Mouse (Mus musculus) heart, embryonic 10.5 days (tissue): ENCODE results near the gene Zfyve21. TPM values are rescaled to one million over a fixed set of nuclear protein-coding genes. Genes with fewer than 3 reads are reported as not detected.

Experiments used
- DNase-seq: peaks from one replicate; pipeline ENCODE4 v3.0.0-alpha.2; 2017; ENCODE audit warnings: low spot score
- H3K27ac ChIP-seq: fragments of 300-500 bp; sonication (generic); 2 replicates; pipeline ENCODE4 v1.5.1; 2016; ENCODE audit warnings: mild to moderate bottlenecking
- H3K27me3 ChIP-seq: fragments of 300-500 bp; sonication (generic); 2 replicates; pipeline ENCODE4 v1.6.1; 2016; ENCODE audit warnings: mild to moderate bottlenecking; ENCODE audit not compliant: poor library complexity, insufficient read depth, severe bottlenecking
- H3K36me3 ChIP-seq: fragments of 300-500 bp; sonication (generic); 2 replicates; pipeline ENCODE4 v1.6.1; 2016; ENCODE audit warnings: mild to moderate bottlenecking, moderate library complexity
- H3K4me1 ChIP-seq: fragments of 300-500 bp; sonication (generic); 2 replicates; pipeline ENCODE4 v1.6.1; 2016; ENCODE audit warnings: mild to moderate bottlenecking
- H3K4me3 ChIP-seq: fragments of 300-500 bp; sonication (generic); 2 replicates; pipeline ENCODE4 v1.5.1; 2016; ENCODE audit warnings: mild to moderate bottlenecking, moderate library complexity
- H3K9me3 ChIP-seq: fragments of 300-500 bp; sonication (generic); 2 replicates; pipeline ENCODE4 v1.6.1; 2016; ENCODE audit warnings: mild to moderate bottlenecking, moderate library complexity
- WGBS: fragments of 180-500 bp; shearing (Covaris S2); methylation state at CpG from one replicate; pipeline ENCODE4 v1.1.7; 2016; 5-methylcytosine and 5-hydroxymethylcytosine counted together
- polyA plus RNA-seq: library from polyadenylated mRNA; unstranded; fragments of >200 nt; fragmentation: Nextera tagmentation; extraction: Ambion mirVana; gene quantifications from 2 replicates; pipeline ENCODE4 v1.2.1, GENCODE M21; 2016

Gene Zfyve21
- polyA plus RNA-seq, 1 experiment from 2014 or later = 109 TPM

DNA sequence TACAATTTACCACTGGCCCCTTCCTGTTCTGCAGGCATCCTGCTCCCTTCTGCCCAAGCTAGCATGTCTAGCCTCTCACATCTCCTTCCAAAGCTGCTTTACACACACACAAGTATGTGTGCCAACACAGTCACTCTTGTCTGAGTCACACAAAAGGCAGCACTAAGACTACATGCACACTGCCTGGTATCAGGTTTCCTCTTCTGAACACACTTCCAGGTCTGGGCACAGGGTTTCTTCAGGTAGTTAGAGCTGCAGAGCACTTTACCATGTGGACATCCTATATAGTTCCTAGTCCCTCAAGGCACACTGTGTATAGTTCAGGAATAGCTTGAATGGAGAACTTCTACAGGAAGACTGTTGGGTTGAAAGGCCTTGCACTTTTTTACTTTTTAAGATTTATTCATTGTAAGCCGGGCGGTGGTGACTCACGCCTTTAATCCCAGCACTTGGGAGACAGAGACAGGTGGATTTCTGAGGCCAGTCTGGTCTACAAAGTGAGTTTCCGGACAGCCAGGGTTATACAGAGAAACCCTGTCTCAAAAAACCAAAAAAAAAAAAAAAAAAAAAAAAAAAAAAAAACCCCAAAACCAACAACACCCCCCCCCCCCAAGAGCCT is 50.3 kb downstream of the Zfyve21 start:
- Histone ChIP-seq H3K4me3 (no peak overlapping the region), H3K27me3 (no peaks in the 10 kb centered on the region), H3K27ac (no peak overlapping the region), H3K9me3 (no peaks in the 10 kb centered on the region), H3K36me3 (peaks cover 39% of the 10 kb centered on the region; the same call in 1 of the 2 replicates), H3K4me1 (no peaks in the 10 kb centered on the region)
- DNase-seq = no peak
- 93% methylated on average over 4 of the region's 4 CpGs for WGBS

DNA sequence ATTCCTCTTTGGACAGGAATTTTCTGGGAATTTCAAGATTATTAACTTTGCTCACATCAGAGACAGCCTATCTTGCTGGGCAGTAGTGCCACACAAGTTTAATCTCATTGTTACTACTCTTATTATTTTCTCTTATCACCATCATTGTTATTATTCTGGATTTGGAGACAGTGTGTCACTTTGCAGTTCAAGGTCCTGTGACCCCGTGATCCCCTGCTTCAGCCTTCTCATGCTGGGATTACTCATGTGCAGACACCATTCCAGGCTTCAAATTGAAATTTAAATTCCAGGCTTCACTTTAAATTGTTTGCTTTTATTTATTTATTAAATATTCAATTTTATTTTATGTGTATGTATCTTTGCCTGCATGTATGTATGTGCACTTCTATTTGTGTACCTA is 55.8 kb downstream of the Zfyve21 start:
- peak; percentile 24 for DNase-seq
- Histone ChIP-seq H3K36me3 (peaks cover 34% of the 10 kb centered on the region), H3K27me3 (no peaks in the 10 kb centered on the region), H3K4me1 (0 out of 2 replicates have a peak, but pooled peaks cover 2% of the 10 kb centered on the region), H3K4me3 (no peak overlapping the region), H3K9me3 (no peaks in the 10 kb centered on the region), H3K27ac (no peak overlapping the region)
- 74% methylated on average over 1 of the region's 1 CpGs for WGBS

DNA sequence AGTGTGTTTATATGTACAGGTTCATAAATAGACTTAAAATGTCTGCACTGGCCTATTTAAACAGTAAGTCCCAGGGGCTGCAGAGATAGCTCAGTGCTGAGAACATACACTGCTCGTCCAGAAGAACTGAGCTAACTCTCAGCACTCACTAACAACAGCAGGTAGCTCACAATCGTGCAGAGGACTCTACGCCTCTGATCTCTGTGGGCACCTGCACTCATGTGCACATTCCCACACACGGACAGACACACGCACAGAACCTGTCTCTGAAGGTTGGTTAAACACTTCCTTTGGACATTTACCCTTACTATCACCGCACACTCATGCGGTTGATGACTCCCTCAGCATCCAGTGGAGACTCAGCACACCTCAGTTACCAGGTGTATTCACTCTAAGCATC is 56.8 kb downstream of the Zfyve21 start:
- H3K27ac ChIP-seq = no peak overlapping the region
- H3K27me3 ChIP-seq = no peaks in the 10 kb centered on the region
- H3K4me1 ChIP-seq = peaks cover 4% of the 10 kb centered on the region; the same call in 1 of the 2 replicates
- DNase-seq = peak; percentile 56
- H3K36me3 ChIP-seq = peaks cover 34% of the 10 kb centered on the region
- 90% methylated on average over 7 of the region's 7 CpGs for WGBS
- no peak overlapping the region for H3K4me3 ChIP-seq
- no peaks in the 10 kb centered on the region for H3K9me3 ChIP-seq

DNA sequence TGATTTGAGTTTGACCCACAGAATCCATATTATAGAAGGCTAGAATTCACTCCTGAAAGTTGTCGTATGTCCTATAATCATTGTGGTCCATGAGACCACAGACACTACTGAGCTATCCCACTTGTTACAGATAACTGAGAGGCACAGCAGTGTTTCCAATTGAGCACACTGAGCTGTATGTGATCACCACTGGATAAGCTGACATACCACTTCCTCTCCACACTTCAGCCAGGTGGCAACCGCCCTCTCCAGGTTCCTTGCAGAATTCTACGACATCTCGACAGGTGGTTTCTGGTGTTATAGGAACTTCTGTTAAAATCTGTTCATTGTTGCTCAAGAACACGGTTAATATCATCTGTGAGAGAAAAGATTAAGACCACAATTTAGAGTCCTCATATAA is 58.1 kb downstream of the Zfyve21 start:
- peak; percentile 47 for DNase-seq
- WGBS = 83% methylated on average over 5 of the region's 5 CpGs
- H3K4me1 ChIP-seq = peaks cover 5% of the 10 kb centered on the region; the same call in 1 of the 2 replicates
- H3K27ac ChIP-seq = no peak overlapping the region
- no peaks in the 10 kb centered on the region for H3K27me3 ChIP-seq
- no peaks in the 10 kb centered on the region for H3K9me3 ChIP-seq
- H3K36me3 ChIP-seq = peaks cover 23% of the 10 kb centered on the region
- no peak overlapping the region for H3K4me3 ChIP-seq

DNA sequence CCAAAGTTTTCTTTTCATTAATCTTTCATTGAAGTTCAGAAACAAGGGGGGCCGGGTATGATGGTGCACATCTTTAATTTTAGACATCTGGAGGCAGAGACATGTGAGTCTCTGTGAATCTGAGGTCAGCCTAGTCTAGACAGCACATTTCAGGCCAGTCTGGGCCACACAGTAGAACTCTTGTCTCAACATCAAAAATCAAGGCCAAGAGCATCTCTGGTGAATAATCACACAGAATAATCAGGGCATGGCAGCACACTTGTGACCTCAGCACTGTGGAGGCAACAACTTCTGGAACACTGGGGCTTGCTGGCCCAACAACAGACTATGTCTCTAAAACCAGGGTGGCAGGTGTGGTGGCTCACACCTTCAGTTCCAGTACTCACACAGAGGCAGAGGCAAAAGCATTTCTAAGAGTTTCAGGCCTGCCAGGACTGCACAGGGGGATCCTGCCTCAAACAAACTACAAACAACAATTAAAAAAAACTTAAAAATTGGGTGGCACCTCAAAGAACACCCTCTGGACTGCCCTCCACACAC is 60.7 kb downstream of the Zfyve21 start:
- H3K27me3 ChIP-seq = no peaks in the 10 kb centered on the region
- WGBS = 82% methylated on average over 1 of the region's 1 CpGs
- peaks cover 5% of the 10 kb centered on the region for H3K4me1 ChIP-seq
- DNase-seq = peak; percentile 72
- H3K36me3 ChIP-seq = peaks cover 12% of the 10 kb centered on the region
- no peak overlapping the region for H3K27ac ChIP-seq
- no peak overlapping the region for H3K4me3 ChIP-seq
- H3K9me3 ChIP-seq = no peaks in the 10 kb centered on the region

DNA sequence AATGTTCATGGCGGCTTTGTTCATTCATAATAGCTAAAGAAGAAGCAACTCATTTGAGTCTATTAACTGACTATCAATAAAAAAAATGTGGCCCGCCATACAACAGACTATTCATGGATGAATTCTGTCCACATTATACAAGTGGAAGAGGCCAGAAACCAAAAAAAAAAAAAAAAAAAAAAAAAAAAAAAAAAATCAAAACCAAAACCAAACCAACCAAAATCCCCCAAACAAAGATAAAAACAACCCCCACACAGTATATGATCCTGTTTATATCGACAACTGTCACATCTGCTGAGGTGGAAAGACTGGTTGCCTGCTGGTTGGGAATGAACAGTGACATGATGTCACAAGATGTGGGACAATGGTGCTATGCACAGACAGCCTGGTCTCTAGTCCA is 61.5 kb downstream of the Zfyve21 start:
- Histone ChIP-seq H3K36me3 (peaks cover 10% of the 10 kb centered on the region), H3K9me3 (no peaks in the 10 kb centered on the region), H3K4me1 (peaks cover 5% of the 10 kb centered on the region), H3K27ac (no peak overlapping the region), H3K4me3 (no peak overlapping the region), H3K27me3 (no peaks in the 10 kb centered on the region)
- no peak for DNase-seq
- 86% methylated on average over 3 of the region's 3 CpGs for WGBS

DNA sequence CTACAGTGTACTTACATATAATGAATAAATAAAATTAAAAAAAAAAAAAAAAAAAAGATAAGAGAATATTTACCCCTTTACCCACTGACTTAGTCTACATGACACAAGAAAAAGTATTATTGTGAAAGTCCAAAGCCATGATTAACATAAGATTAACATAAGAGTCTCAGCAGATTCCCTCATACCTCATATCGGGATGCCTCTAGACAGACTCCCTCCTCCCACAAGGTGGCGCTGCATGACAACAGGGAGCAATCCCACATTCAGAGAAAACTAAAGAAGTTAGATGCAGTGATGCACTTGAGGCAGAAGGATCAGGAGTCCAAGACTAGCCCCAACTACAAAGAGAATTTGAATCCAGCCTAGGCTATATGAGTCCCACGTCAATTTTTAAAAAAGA is 64.2 kb downstream of the Zfyve21 start:
- Histone ChIP-seq H3K36me3 (no peaks in the 10 kb centered on the region), H3K27ac (no peak overlapping the region), H3K9me3 (no peaks in the 10 kb centered on the region), H3K27me3 (no peaks in the 10 kb centered on the region), H3K4me1 (peaks cover 15% of the 10 kb centered on the region), H3K4me3 (no peak overlapping the region)
- WGBS = 17% methylated on average over 3 of the region's 3 CpGs
- DNase-seq = peak; percentile 87

Other genes starting within 250 kb of the Zfyve21 start
- 38.1 and 47.9 TPM in 2 replicates for gene Mark3, start 239.6 kb upstream of the Zfyve21 start, polyA plus RNA-seq
- gene Ckb, start 141.8 kb upstream of the Zfyve21 start, polyA plus RNA-seq = 408 and 575 TPM in 2 replicates
- 12.7 and 18.9 TPM in 2 replicates for gene Trmt61a, start 136.1 kb upstream of the Zfyve21 start, polyA plus RNA-seq
- gene Bag5, start 100.9 kb upstream of the Zfyve21 start, polyA plus RNA-seq = 43.7 and 47.7 TPM in 2 replicates
- 53.3 and 55.2 TPM in 2 replicates for gene Apopt1, start 100.9 kb upstream of the Zfyve21 start, polyA plus RNA-seq
- gene Klc1, start 55.3 kb upstream of the Zfyve21 start, polyA plus RNA-seq = 109 and 116 TPM in 2 replicates
- 10.5 and 13.8 TPM in 2 replicates for gene Xrcc3, start 297 bp upstream of the Zfyve21 start, polyA plus RNA-seq
- gene Ppp1r13b, start 93.9 kb downstream of the Zfyve21 start, polyA plus RNA-seq = 13.6 and 16.8 TPM in 2 replicates
- gene Atp5mpl, start 152.8 kb downstream of the Zfyve21 start, polyA plus RNA-seq = 847 and 1,150 TPM in 2 replicates
- gene Tdrd9, start 157.4 kb downstream of the Zfyve21 start, polyA plus RNA-seq = 0.28 and 0.54 TPM in 2 replicates
- gene Rd3l, start 167.1 kb downstream of the Zfyve21 start, polyA plus RNA-seq = 0.26 and 0.42 TPM in 2 replicates